Mouse (Mus musculus) erythroid progenitor cell, adult 5-6 weeks (primary cell): Measurements from ENCODE around the gene Zcchc17. TPM values are rescaled to one million over a fixed set of nuclear protein-coding genes. Genes with fewer than 3 reads are reported as not detected.

Experiments used
- ATAC-seq: replicated peaks from 2 replicates; pipeline ENCODE4 v1.8.0; 2016; ENCODE audit warnings: moderate number of reproducible peaks, mild to moderate bottlenecking, moderate TSS enrichment, inconsistent platforms; ENCODE audit not compliant: poor library complexity, low FRiP score, severe bottlenecking
- total RNA-seq, 2 experiments: library from RNA; stranded (forward) in 1 of 2; stranded (reverse) in 1 of 2; fragments of 150-400 nt in 1 of 2; fragments of 186-747, 209-891 nt in 1 of 2; gene quantifications; 2 replicates each; pipeline versions ENCODE4 v1.2.3 to v1.2.4; 2015 to 2017; ENCODE audit warnings: low replicate concordance in 2 of 2

The Zcchc17 gene
- total RNA-seq, 2 experiments from 2014 or later = 15.5 to 54.2 TPM

GRCm38 (mm10) chr4:130294513-130294912 is 65.2 kb downstream of the Zcchc17 start:
- ATAC-seq = peak; percentile 60

- peak; percentile 36; the same call in 1 of the 2 replicates for ATAC-seq
Measured at GRCm38 (mm10) chr4:130292271-130292670, 67.5 kb downstream of the Zcchc17 start.

DNA sequence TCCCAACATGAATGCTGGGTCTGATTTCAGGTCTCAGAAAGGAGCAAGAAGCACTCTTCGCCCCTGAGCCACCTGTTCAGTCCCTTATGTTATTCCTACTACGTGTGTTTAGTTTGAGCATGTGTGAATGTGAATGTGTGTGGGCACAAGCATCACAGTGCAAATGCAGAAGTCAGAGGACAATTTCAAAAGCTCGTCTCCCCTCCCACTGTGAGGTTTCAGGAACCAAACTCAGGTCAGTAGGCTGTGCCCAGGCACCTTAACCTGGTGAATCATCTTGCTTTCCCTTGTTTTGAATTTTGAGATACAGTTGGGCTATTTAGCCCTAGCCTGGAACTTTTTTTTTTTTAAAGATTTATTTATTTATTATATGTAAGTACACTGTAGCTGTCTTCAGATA is 69.9 kb downstream of the Zcchc17 start:
- no peak for ATAC-seq

DNA sequence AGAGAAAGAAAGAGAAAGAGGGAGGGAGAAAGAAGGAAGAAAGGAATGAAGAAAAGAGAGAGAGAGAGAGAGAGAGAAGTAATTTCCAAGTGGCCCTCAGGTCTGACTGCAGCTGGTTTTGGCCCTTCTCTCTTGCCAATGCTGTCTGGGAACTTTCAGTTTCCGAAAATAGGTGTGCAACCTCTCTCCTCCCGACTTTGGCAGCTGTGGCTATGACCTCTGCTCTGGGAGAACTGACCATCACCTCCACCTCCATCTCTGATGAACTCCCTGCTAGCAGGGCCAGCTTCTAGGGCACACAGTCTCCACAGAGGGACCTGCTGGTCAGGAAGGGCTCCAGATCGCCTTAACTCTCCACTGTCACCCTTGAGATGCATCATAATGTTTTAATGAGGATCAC is 73.2 kb downstream of the Zcchc17 start:
- no peak for ATAC-seq

GRCm38 (mm10) chr4:130283826-130284225 is 75.9 kb downstream of the Zcchc17 start:
- no peak for ATAC-seq

- ATAC-seq = no peak
Measured at GRCm38 (mm10) chr4:130282856-130283255, 76.9 kb downstream of the Zcchc17 start.

- no peak for ATAC-seq
Measured at GRCm38 (mm10) chr4:130279105-130279504, 80.6 kb downstream of the Zcchc17 start, which contains the start of gene Serinc2. Serinc2 (minus strand) TSS chr4:130279205.

- no peak for ATAC-seq
Measured at GRCm38 (mm10) chr4:130276573-130277176, 83.1 kb downstream of the Zcchc17 start.

GRCm38 (mm10) chr4:130275823-130276105 is 84.0 kb downstream of the Zcchc17 start:
- no peak for ATAC-seq

- no peak for ATAC-seq
Measured at GRCm38 (mm10) chr4:130275016-130275822, 84.5 kb downstream of the Zcchc17 start.

GRCm38 (mm10) chr4:130274346-130275015 is 85.3 kb downstream of the Zcchc17 start:
- ATAC-seq = no peak

- no peak for ATAC-seq
Measured at GRCm38 (mm10) chr4:130273698-130274345, 85.9 kb downstream of the Zcchc17 start.

DNA sequence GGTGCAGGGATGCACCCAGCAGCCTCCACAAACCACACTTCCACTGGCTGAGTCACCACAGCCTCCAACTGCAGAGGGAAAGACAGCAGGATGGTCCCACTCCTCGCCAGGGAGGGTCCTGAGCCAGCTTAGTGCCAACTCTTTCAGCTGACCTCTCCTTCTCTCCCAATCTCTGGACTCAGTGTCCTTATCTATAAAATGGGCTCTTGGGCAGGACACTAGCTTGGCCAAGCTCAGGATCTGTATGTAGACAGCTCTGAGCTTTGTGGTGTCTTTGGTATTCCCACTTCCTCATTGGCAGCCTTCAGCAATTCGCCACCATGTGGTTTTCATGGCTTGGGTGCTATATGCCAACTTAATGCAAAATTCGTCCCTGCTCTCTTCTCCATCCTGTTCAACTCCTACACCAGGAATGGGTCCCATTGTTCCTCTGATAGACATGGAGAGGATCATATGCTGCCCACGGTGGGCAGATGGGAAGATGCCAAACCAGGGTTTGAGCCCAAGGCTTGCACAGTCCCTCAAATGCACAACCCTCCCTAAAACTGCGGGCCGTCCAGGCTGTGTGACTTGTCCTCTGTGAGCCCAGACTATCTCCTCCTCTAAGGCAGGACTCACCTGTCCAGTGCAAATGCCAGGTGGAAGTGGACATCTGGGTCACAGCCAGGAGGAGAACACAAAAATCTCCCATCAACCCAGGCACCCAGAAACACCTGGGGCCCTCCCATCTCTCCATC is 89.0 kb downstream of the Zcchc17 start:
- no peak for ATAC-seq

DNA sequence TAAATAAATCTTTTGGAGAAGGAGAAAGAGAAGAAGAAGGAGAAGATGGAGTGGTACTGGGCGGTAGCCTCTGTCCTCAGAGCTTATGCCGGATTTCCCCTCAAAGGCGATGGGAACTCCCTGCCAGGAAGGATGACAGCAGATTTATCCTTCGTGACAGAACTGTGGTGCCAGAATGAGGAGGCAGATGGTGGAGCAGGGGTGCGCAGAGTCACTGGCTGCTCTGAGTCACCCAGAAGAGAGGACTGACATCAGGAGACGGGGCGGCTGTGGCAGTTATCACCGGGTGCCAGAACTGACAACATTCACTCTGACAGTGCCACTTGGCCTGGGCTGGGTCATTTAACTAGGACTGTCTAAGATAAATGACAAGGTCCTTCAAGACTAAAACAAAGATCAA is 89.7 kb downstream of the Zcchc17 start:
- ATAC-seq = no peak

- ATAC-seq = no peak
Measured at GRCm38 (mm10) chr4:130268736-130269135, 91.0 kb downstream of the Zcchc17 start.

GRCm38 (mm10) chr4:130267069-130267468 is 92.7 kb downstream of the Zcchc17 start:
- no peak for ATAC-seq

- ATAC-seq = no peak
Measured at GRCm38 (mm10) chr4:130266601-130267000, 93.1 kb downstream of the Zcchc17 start.
